Mouse (Mus musculus) bone marrow, adult 2 months (tissue): ENCODE results near the gene Spg7.

ENCODE experiments used
- CTCF ChIP-seq: fragments of 200-500 bp; IDR thresholded peaks from 2 replicates; pipeline ENCODE4 v1.5.1; 2011; ENCODE audit warnings: low read length, control low read depth; ENCODE audit not compliant: control insufficient read depth, insufficient read depth
- POLR2A ChIP-seq: fragments of 200-500 bp; IDR thresholded peaks from 2 replicates; pipeline ENCODE4 v1.6.1; 2011; ENCODE audit warnings: low read depth, mild to moderate bottlenecking, control low read depth, low read length, borderline replicate concordance; ENCODE audit not compliant: control insufficient read depth

DNA sequence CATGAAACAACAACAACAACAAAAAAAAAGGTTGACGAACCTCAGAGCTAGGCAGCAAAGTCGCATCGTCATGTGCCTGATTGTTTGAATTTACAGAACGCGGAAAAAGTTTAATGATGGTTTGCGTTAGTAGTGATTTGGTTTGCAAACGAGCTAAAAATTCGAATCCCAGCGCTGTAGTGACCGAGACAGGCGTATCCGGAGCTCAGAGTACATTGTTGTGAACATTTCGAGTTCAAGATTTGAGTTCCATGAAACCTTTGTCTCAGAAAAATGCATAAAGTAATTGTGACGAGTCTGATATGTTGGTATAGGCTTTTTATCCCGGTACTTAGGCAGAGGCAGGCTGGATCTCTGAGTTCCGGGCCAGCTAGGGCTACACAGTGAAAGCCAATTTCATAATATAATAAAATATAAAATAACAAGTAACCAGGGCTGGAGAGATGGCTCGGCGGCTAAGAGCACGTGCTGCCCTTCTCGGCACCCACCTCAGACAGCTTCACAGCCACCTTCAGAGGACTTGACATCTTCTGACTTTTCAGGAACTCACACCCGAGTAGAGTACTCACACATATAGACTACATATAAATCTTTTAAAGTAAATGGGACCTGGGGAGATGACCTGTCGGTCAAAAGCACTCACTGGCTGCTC is 19.6 kb upstream of the Spg7 start:
- no peak for TF ChIP-seq POLR2A
- TF ChIP-seq CTCF = no peak
